Mouse (Mus musculus): ENCODE measurements at regions not wholly inside any gene's neighbourhood (a gene's known extent, or its start where the extent isn't known, plus 50 kb on each side); places are given as distances from the start of the nearest gene placed in this dataset.

DNA sequence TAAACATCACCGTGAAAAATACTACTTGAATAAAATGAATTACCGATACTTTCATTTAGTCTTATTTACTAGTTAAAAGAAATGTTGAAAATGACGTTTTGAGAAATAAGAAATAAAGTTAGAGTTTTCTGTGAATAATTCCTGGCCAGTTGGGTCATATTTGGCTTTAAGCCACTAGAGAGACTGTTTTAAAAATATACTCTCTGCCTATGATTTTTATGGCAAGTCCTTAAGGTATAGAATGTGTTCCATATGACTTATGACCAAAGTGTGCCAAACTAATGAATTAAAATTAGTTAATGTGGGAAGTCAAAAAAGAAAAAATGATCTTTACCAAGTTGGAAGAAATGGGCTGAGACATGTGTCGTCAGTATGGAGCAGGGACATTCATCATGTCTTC, 354.2 kb upstream of the Col3a1 start:
- Histone ChIP-seq H3K27me3 (replicated peaks; ENCODE audit: low read depth, poor library complexity, severe bottlenecking) (no peaks in the 10 kb centered on the region), H3K4me3 (no peak overlapping the region), H3K4me1 (no peaks in the 10 kb centered on the region), H3K27ac (replicated peaks) (no peak overlapping the region), H3K36me3 (replicated peaks) (no peaks in the 10 kb centered on the region), H3K9me3 (no peaks in the 10 kb centered on the region)
- no peak for DNase-seq (ENCODE audit: low spot score)
- WGBS = 73% methylated on average over 4 of the region's 4 CpGs

GRCm38 (mm10) chr1:44987171-44987570, 324.2 kb upstream of the Col3a1 start:
- no peaks in the 10 kb centered on the region for H3K27me3 ChIP-seq (replicated peaks; ENCODE audit: low read depth, poor library complexity, severe bottlenecking)
- H3K27ac ChIP-seq (replicated peaks) = no peak overlapping the region
- no peaks in the 10 kb centered on the region for H3K4me1 ChIP-seq
- H3K36me3 ChIP-seq (replicated peaks) = no peaks in the 10 kb centered on the region
- no peak for DNase-seq (ENCODE audit: low spot score)
- no peak overlapping the region for H3K4me3 ChIP-seq
- WGBS = 63% methylated on average over 3 of the region's 3 CpGs
- H3K9me3 ChIP-seq = no peaks in the 10 kb centered on the region

DNA sequence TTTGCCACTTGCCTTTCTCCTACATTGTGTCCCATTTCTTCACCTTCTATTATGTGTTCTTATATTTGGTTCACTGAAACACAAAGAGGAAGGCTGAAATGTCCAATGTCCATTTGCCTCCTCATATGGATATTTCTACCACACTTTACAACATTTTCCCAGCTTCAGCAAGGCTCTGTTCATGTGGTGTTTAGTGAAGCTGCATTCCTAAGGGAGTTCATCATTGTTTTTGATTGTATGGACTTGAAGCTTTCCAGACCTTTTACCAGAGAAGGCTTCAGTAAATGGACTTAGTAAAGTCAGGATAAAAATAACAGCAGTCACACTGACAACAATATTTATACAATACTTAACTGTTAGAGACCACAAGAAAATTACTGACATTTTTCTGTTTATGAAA, 290.8 kb upstream of the Col3a1 start:
- Histone ChIP-seq H3K27me3 (replicated peaks; ENCODE audit: low read depth, poor library complexity, severe bottlenecking) (no peaks in the 10 kb centered on the region), H3K27ac (replicated peaks) (peak overlapping the region; percentile 20; the same call in 1 of the 2 replicates), H3K4me3 (no peak overlapping the region), H3K9me3 (0 out of 2 replicates have a peak, but pooled peaks cover 1% of the 10 kb centered on the region), H3K36me3 (replicated peaks) (no peaks in the 10 kb centered on the region), H3K4me1 (peaks cover 14% of the 10 kb centered on the region; the same call in 1 of the 2 replicates)
- DNase-seq (ENCODE audit: low spot score) = no peak

DNA sequence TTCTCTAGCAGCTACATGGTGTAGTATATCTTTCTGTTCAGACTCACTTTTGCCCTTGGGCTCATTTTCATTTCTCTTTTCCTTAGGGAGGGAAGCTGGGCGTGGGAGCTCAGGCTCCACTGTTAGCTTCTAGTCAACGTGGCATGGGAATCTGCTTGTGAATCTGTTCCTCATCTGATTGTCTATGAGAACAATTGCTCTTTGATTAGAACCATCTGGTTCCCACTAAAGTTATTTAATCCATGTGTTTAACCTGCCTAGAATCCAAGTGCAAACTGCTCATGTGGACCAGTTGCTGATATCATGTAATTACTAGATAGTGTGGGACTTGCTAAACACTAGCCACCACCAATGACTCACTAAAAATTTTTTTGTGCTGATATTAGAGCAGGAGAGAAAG, 290.1 kb upstream of the Col3a1 start:
- Histone ChIP-seq H3K36me3 (replicated peaks) (no peaks in the 10 kb centered on the region), H3K9me3 (0 out of 2 replicates have a peak, but pooled peaks cover 4% of the 10 kb centered on the region), H3K27me3 (replicated peaks; ENCODE audit: low read depth, poor library complexity, severe bottlenecking) (no peaks in the 10 kb centered on the region), H3K4me1 (peaks cover 14% of the 10 kb centered on the region; the same call in 1 of the 2 replicates), H3K4me3 (no peak overlapping the region), H3K27ac (replicated peaks) (no peak overlapping the region)
- 29% methylated on average over 2 of the region's 2 CpGs for WGBS
- DNase-seq (ENCODE audit: low spot score) = peak; percentile 39

GRCm38 (mm10) chr1:45022146-45022841, 289.0 kb upstream of the Col3a1 start:
- no peak for DNase-seq (ENCODE audit: low spot score)
- no peaks in the 10 kb centered on the region for H3K36me3 ChIP-seq (replicated peaks)
- H3K4me3 ChIP-seq = no peak overlapping the region
- H3K27ac ChIP-seq (replicated peaks) = no peak overlapping the region
- 86% methylated on average over 1 of the region's 1 CpGs for WGBS
- H3K27me3 ChIP-seq (replicated peaks; ENCODE audit: low read depth, poor library complexity, severe bottlenecking) = no peaks in the 10 kb centered on the region
- H3K4me1 ChIP-seq = peaks cover 14% of the 10 kb centered on the region; the same call in 1 of the 2 replicates
- H3K9me3 ChIP-seq = peaks cover 4% of the 10 kb centered on the region; the same call in 1 of the 2 replicates

- Histone ChIP-seq H3K4me3 (no peak overlapping the region), H3K27me3 (replicated peaks; ENCODE audit: low read depth, poor library complexity, severe bottlenecking) (no peaks in the 10 kb centered on the region), H3K9me3 (peaks cover 4% of the 10 kb centered on the region; the same call in 1 of the 2 replicates), H3K27ac (replicated peaks) (no peak overlapping the region), H3K4me1 (peaks cover 14% of the 10 kb centered on the region; the same call in 1 of the 2 replicates), H3K36me3 (replicated peaks) (no peaks in the 10 kb centered on the region)
- WGBS = 82% methylated on average over 3 of the region's 3 CpGs
- DNase-seq (ENCODE audit: low spot score) = no peak
These were observed 288.0 kb upstream of the Col3a1 start for GRCm38 (mm10) chr1:45023336-45023735.

- H3K36me3 ChIP-seq (replicated peaks) = no peaks in the 10 kb centered on the region
- 51% methylated on average over 4 of the region's 4 CpGs for WGBS
These were observed 279.8 kb upstream of the Col3a1 start for GRCm38 (mm10) chr1:45031436-45032027.

GRCm38 (mm10) chr1:45033343-45033742, 278.0 kb upstream of the Col3a1 start:
- no peak for DNase-seq (ENCODE audit: low spot score)
- Histone ChIP-seq H3K36me3 (replicated peaks) (no peaks in the 10 kb centered on the region), H3K27me3 (replicated peaks; ENCODE audit: low read depth, poor library complexity, severe bottlenecking) (no peaks in the 10 kb centered on the region), H3K9me3 (no peaks in the 10 kb centered on the region), H3K4me1 (peaks cover 7% of the 10 kb centered on the region), H3K4me3 (no peak overlapping the region), H3K27ac (replicated peaks) (no peak overlapping the region; the same call in 1 of the 2 replicates)
- 84% methylated on average over 7 of the region's 7 CpGs for WGBS

More at GRCm38 (mm10) chr1:45031436-45032027, 279.8 kb upstream of the Col3a1 start:
- H3K27me3 ChIP-seq (replicated peaks; ENCODE audit: low read depth, poor library complexity, severe bottlenecking) = no peaks in the 10 kb centered on the region
- no peak overlapping the region for H3K4me3 ChIP-seq
- no peak overlapping the region; the same call in 1 of the 2 replicates for H3K27ac ChIP-seq (replicated peaks)
- H3K4me1 ChIP-seq = peaks cover 7% of the 10 kb centered on the region
- H3K9me3 ChIP-seq = no peaks in the 10 kb centered on the region; the same call in 1 of the 2 replicates
- DNase-seq (ENCODE audit: low spot score) = no peak

DNA sequence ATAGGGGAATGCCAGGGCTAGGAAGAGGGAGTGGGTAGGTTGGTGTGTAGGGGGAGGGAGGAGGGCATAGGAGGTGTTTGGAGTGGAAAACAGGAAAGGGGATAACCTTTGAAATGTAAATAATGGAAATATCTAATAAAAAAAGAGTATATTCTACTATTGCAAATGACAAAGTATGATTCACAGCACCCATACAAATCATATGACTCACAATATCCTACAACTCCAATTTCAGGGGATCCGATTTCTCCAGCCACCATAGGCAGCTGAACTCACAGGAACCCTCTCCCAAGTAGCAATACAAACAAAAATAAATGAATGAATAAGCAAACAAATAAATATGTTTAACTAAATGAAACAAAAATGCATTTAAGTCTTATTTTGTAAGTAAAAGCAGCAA, 270.0 kb upstream of the Col3a1 start:
- Histone ChIP-seq H3K27me3 (replicated peaks; ENCODE audit: low read depth, poor library complexity, severe bottlenecking) (no peaks in the 10 kb centered on the region), H3K4me3 (no peak overlapping the region), H3K4me1 (no peaks in the 10 kb centered on the region), H3K36me3 (replicated peaks) (no peaks in the 10 kb centered on the region), H3K9me3 (no peaks in the 10 kb centered on the region), H3K27ac (replicated peaks) (no peak overlapping the region)
- no peak for DNase-seq (ENCODE audit: low spot score)
- 97% methylated on average over 1 of the region's 1 CpGs for WGBS

GRCm38 (mm10) chr1:45041815-45042214, 269.5 kb upstream of the Col3a1 start:
- H3K27me3 ChIP-seq (replicated peaks; ENCODE audit: low read depth, poor library complexity, severe bottlenecking) = no peaks in the 10 kb centered on the region
- no peaks in the 10 kb centered on the region for H3K9me3 ChIP-seq
- no peak for DNase-seq (ENCODE audit: low spot score)
- no peak overlapping the region for H3K27ac ChIP-seq (replicated peaks)
- no peaks in the 10 kb centered on the region for H3K4me1 ChIP-seq
- no peak overlapping the region for H3K4me3 ChIP-seq
- no peaks in the 10 kb centered on the region for H3K36me3 ChIP-seq (replicated peaks)

GRCm38 (mm10) chr1:45043245-45043926, 268.0 kb upstream of the Col3a1 start:
- no peak overlapping the region for H3K27ac ChIP-seq (replicated peaks)
- no peak overlapping the region for H3K4me3 ChIP-seq
- H3K36me3 ChIP-seq (replicated peaks) = no peaks in the 10 kb centered on the region
- no peaks in the 10 kb centered on the region for H3K27me3 ChIP-seq (replicated peaks; ENCODE audit: low read depth, poor library complexity, severe bottlenecking)
- no peaks in the 10 kb centered on the region for H3K9me3 ChIP-seq
- DNase-seq (ENCODE audit: low spot score) = no peak
- H3K4me1 ChIP-seq = no peaks in the 10 kb centered on the region

- Histone ChIP-seq H3K9me3 (peaks cover 3% of the 10 kb centered on the region; the same call in 1 of the 2 replicates), H3K36me3 (replicated peaks) (no peaks in the 10 kb centered on the region), H3K4me3 (no peak overlapping the region), H3K27me3 (replicated peaks; ENCODE audit: low read depth, poor library complexity, severe bottlenecking) (no peaks in the 10 kb centered on the region), H3K27ac (replicated peaks) (no peak overlapping the region), H3K4me1 (no peaks in the 10 kb centered on the region)
- DNase-seq (ENCODE audit: low spot score) = no peak
- 91% methylated on average over 10 of the region's 10 CpGs for WGBS
These were observed 220.3 kb upstream of the Col3a1 start for GRCm38 (mm10) chr1:45090841-45091535.

Data from embryonic facial prominence, embryonic 10.5 days (tissue).